Mouse (Mus musculus): ENCODE results near the gene Ntm.

DNA sequence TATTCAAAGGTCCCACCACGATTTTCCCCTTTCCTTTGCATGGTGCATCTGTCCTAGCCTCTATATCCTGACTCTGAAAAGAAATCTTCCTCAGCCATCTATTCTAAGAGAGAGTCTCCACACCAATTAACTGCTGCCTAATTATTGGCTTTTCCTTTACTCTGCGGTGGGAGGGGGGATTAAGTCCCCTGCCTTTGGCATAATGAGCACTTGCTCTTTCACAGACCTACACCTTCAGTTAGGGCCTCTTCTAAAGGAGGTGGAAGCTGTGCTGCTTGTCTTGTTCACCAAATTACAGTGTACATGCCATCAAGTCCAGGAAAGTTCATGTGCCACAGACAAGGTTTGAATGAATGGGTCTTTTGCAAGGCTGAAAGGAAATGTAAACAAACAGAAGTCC, 847.6 kb downstream of the Ntm start:
- TF ChIP-seq POLR2AphosphoS2 (IDR thresholded peaks at IDR 0.05; ENCODE audit: low read length) (no peak), RAD21 (IDR thresholded peaks at IDR 0.05; ENCODE audit: low read depth, low read length) (no peak), USF1 (IDR thresholded peaks at IDR 0.05; ENCODE audit: low read depth, low read length) (no peak), GATA1 (IDR thresholded peaks at IDR 0.05; ENCODE audit: low read depth, low read length) (no peak), MAFK (IDR thresholded peaks at IDR 0.05; ENCODE audit: borderline replicate concordance, low read depth, low read length) (no peak), USF2 (IDR thresholded peaks at IDR 0.05; ENCODE audit: borderline replicate concordance in 1 of 2, insufficient read depth in 1 of 2, low read depth in 1 of 2, low read length in 2 of 2) (no peak), ZC3H11A (IDR thresholded peaks at IDR 0.05; ENCODE audit: low read depth, low read length) (no peak), CTCF (IDR thresholded peaks at IDR 0.05 in 2 of 3, conservative IDR thresholded peaks at IDR 0.05 in 1 of 3; ENCODE audit: control insufficient read depth in 1 of 3, insufficient read depth in 1 of 3, low read depth in 2 of 3, low read length in 3 of 3, poor library complexity in 1 of 3, severe bottlenecking in 1 of 3) (no peak), SIN3A (IDR thresholded peaks at IDR 0.05; ENCODE audit: low read length) (no peak), EP300 (IDR thresholded peaks at IDR 0.05; ENCODE audit: low read depth in 1 of 2, low read length in 2 of 2) (no peak), POLR2A (IDR thresholded peaks at IDR 0.05; ENCODE audit: control insufficient read depth in 1 of 2, insufficient read depth in 1 of 2, low read depth in 1 of 2, low read length in 2 of 2, poor library complexity in 1 of 2) (no peak)

Data from MEL (cell line).